Mouse (Mus musculus): ENCODE data around the gene H1fx. TPM values are rescaled to one million over a fixed set of nuclear protein-coding genes. Genes with fewer than 3 reads are reported as not detected.
"Not testable (repeated sequence)": the region's sequence is repeated elsewhere in the genome, so short reads cannot be mapped to it uniquely, and the experiment has no call there.

Gene H1fx
- total RNA-seq, 2 experiments from 2014 or later = 63.5 to 71.7 TPM

DNA sequence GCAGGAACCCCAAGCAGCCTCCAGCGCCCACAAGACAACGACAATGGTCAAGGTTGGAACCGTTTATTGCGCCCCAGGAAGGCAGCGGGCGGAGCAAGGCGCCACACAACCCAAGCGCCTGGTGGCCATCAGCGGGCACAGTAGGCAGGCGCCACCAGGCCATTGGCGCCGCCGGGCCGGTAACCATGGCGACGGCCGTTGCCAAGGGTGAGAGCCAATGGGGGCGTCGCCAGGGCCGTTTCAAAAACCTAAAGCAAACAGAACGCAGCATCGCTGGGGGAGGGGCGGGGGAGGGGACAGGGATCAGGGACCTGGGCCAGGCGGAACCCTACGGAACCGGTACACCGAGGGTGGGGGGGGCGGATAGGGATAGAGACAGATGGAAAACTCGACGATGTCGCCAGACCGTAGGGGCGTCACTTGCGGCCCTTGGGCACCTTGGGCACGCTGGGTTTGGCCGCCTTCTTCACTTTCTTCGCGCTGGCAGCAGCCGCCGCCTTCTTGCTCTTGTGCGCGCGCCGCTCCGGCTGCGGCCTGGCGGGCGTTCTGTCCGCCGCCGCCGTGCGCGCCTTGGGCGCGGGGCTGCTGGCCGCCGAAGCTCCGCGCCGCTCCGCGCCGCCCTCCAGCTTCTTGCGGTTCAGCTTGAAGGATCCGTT lies 935 bp downstream of the H1fx start:
- peak; percentile 84 to 85 for DNase-seq

DNA sequence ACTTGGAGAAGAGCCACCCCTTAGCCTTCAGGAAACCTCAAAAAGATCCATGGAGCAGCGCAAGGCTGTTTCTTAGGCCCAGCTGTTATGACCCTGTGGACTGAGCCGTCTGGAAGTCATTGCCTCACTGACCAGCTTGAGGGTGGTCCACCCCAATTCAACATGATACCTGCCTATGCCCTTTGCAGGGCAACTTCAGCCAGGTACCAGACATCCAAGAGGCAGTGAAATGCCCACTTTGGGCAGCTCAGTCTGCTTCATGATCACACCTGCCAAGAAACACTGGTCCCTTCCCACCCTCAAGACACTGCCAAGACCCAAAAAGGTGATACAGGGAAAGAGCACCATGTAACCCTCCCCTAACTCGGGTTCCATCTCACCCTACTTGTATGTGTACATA lies 1.7 kb downstream of the H1fx start:
- DNase-seq = no peak

DNA sequence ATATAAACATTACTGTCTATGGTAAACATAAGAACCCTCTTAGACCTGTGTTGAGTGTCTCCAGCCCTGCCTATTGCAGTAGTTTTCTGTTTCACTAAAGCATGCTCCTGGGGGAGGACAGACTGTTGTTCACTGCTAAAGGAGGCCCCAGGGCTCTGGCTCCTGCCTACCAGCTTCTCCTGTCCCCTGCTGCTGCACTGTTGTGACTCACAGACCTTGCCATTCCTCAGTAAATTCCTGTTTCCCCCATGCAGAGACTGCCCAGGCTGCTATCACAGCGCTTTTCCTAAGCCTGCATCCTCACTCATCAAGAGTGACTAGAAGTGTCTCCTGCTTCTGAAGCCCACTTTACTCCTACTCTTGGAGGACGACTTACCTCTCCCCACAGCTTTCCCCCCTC lies 11.4 kb downstream of the H1fx start:
- DNase-seq = no peak

GRCm38 (mm10) chr6:87962457-87962856 lies 19.0 kb downstream of the H1fx start:
- not testable (repeated sequence) for DNase-seq

- no peak for DNase-seq
These were observed 39.3 kb downstream of the H1fx start for GRCm38 (mm10) chr6:87942179-87942578.

GRCm38 (mm10) chr6:87938941-87939340 lies 42.5 kb downstream of the H1fx start:
- DNase-seq = no peak

DNA sequence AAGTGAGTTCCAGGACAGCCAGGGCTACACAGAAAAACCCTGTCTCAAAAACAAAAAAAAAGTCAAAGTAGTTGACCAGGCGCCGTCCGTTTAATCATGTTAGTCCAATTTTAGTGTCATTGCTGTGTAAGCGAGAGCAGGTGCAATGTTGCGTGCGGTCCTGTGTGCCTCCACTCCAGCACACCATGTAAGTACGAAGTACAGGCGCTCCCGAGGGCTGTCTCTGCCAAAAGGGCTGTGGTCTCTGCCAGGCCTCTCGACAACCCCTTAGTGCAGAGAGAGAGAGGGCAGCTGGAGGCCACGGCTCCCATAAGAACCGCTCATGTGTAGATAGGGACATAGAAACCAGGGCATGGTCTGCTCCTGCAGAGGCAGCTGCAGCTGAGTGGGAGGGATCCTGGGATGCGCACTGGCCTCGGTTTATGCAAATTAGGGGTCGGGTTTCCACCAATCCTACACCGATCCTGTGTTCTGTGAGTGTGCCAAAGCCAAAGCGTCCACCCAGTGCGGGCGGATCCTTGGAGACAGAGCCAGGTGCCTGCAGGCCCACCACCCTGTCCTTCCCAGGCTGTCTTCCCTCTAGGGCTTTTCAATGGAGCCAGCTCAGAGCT lies 44.2 kb downstream of the H1fx start:
- no peak for DNase-seq

GRCm38 (mm10) chr6:87935037-87935436 lies 46.4 kb downstream of the H1fx start:
- no peak for DNase-seq

Small RNA genes within 50 kb of the gene (microRNA-seq; reads per million reads assigned to microRNA genes)
- gene Gm47286 = 0 reads per million in 2 experiments

Other genes with a start within 250 kb of the H1fx start
- 1 to 10 TPM in 1 of 2 experiments, under 1 TPM in 1; 0.82 to 1.5 TPM for gene Gp9, start 203.6 kb downstream of the H1fx start, total RNA-seq (2021)
- gene Rab43, start 169.5 kb downstream of the H1fx start, total RNA-seq (2021) = 10 to 100 TPM; 15.5 to 16.7 TPM
- gene Gm45140, start 145.8 kb downstream of the H1fx start, total RNA-seq (2021) = 1 to 10 TPM; 1.8 to 3.4 TPM
- gene Isy1, start 142.8 kb downstream of the H1fx start, total RNA-seq (2021) = 10 to 100 TPM; 29.6 to 30.0 TPM
- 100 to 1,000 TPM; 254 to 269 TPM for gene Cnbp, start 130.5 kb downstream of the H1fx start, total RNA-seq (2021)
- gene Copg1, start 93.8 kb downstream of the H1fx start, total RNA-seq (2021) = 100 to 1,000 TPM; 238 to 252 TPM
- 10 to 100 TPM; 24.3 to 28.4 TPM for gene Hmces, start 67.7 kb downstream of the H1fx start, total RNA-seq (2021)
- 100 to 1,000 TPM; 312 to 316 TPM for gene Rab7, start 63.6 kb upstream of the H1fx start, total RNA-seq (2021)
- 100 to 1,000 TPM; 185 to 192 TPM for gene Rpn1, start 102.8 kb upstream of the H1fx start, total RNA-seq (2021)
- 1 to 10 TPM; 3.7 to 7.8 TPM for gene Gata2, start 212.3 kb upstream of the H1fx start, total RNA-seq (2021)
- not detected for gene Dnajb8, start 240.6 kb upstream of the H1fx start, total RNA-seq (2021)